Mouse (Mus musculus): ENCODE data around the gene L3mbtl4. TPM values are rescaled to one million over a fixed set of nuclear protein-coding genes. Genes with fewer than 3 reads are reported as not detected.

L3mbtl4 gene
- polyA plus RNA-seq, 1 experiment, result not detected

DNA sequence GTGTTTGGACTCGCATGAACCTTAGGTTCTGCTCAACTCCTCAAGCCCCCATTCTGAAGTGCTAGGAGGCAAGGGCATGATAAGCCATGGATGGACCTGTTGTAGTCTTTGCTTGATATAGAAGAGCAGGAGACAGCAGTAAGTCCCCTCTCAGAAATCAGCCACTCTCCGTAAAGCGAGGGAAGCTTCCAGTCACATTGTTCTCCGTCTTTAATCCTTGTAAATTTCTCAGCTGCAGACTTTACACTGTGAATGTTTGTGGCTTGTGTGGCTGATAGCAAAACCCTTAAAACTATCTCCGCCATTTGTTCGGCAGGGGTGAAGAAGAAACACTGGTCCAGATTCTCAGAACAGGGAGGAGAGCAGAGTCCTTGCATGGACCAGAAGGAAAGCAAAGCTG is 552.7 kb downstream of the L3mbtl4 start, which contains the start of gene Tmem200c:
Tmem200c (plus strand) TSS at position 301 of the 400 bp plus-strand sequence.
- Histone ChIP-seq H3K4me3 (ENCODE audit: insufficient read depth, low read length) (no peak within 1 kb of the TSS), H3K27ac (ENCODE audit: insufficient read depth, low read depth, low read length) (no peak within 1 kb of the TSS), H3K4me1 (ENCODE audit: control insufficient read depth, insufficient read depth, low read length) (no peaks in the 10 kb centered on the region)
- no peak for TF ChIP-seq CTCF (IDR thresholded peaks at IDR 0.05; ENCODE audit: low read depth, low read length)
- TF ChIP-seq POLR2A (IDR thresholded peaks at IDR 0.05; ENCODE audit: borderline replicate concordance, low read depth, low read length), result no peak
